ENCODE assay signal across 21 mouse cellular contexts in genomic region chr8:107219078-107219477, GRCm38 (mm10).
"Had no signal": no experiment of that assay in that cellular context is flagged by ENCODE, and none has a peak within 500 bp of the region (broad histone marks: within the 10 kb centered on the region; RNA-seq: fewer than 3 reads in every experiment).

No protein-coding gene starts in this region.

- H3K9me3 ChIP-seq: megakaryocyte, embryonic 14.5 days; midbrain, embryonic 15.5 days; neural tube, embryonic 12.5 days; neural tube, embryonic 15.5 days had no signal

- H3K27me3 ChIP-seq: midbrain, embryonic 15.5 days; neural tube, embryonic 12.5 days; neural tube, embryonic 15.5 days had no signal

- H3K36me3 ChIP-seq: midbrain, embryonic 15.5 days; neural tube, embryonic 12.5 days; neural tube, embryonic 15.5 days had no signal

- ATAC-seq: intestine, postnatal 0 days; lung, postnatal 0 days; midbrain, embryonic 15.5 days had no signal

- H3K27ac ChIP-seq: kidney, postnatal 0 days; layer of hippocampus, adult 2 months; left cerebral cortex, adult 2 months; liver, embryonic 14.5 days; macrophage; midbrain, embryonic 15.5 days; neural tube, embryonic 12.5 days; neural tube, embryonic 15.5 days; stomach, postnatal 0 days had no signal

- H3K9ac ChIP-seq: liver, embryonic 14.5 days; lung, embryonic 14.5 days; midbrain, embryonic 15.5 days; neural tube, embryonic 12.5 days; neural tube, embryonic 15.5 days had no signal

- H3K4me3 ChIP-seq: layer of hippocampus, adult 2 months; left cerebral cortex, adult 2 months; megakaryocyte, embryonic 14.5 days; midbrain, embryonic 15.5 days; neural tube, embryonic 12.5 days; neural tube, embryonic 15.5 days had no signal

- H3K4me1 ChIP-seq: midbrain, embryonic 15.5 days; neural tube, embryonic 12.5 days; neural tube, embryonic 15.5 days had no signal

- DNase-seq: kidney, adult 2 months; kidney, postnatal 25 days; layer of hippocampus, postnatal 36 days; lung, embryonic 14.5 days; right cerebral cortex, adult 18-20 months; right cerebral cortex, postnatal 14 days; right cerebral cortex, postnatal 4 days; thymus, postnatal 25 days had no signal

- H3K4me2 ChIP-seq: lung, embryonic 14.5 days; midbrain, embryonic 11.5 days; midbrain, embryonic 15.5 days; neural tube, embryonic 12.5 days; neural tube, embryonic 15.5 days had no signal
